Mouse (Mus musculus) urinary bladder, postnatal 36 days (tissue): Measurements from ENCODE around the gene Olfr854.

Experiments used
- DNase-seq, 2 experiments: peaks; one replicate each; pipeline ENCODE4 v3.0.0; 2022; ENCODE audit warnings: low spot score in 2 of 2, mixed read lengths in 1 of 2

Gene Olfr854

GRCm38 (mm10) chr9:19567282-19567681, at the start of gene Olfr854:
Olfr854 (minus strand) TSS chr9:19567382.
- DNase-seq, result no peak

GRCm38 (mm10) chr9:19582317-19582716, 15.1 kb upstream of the Olfr854 start, which contains the start of gene Olfr855:
Olfr855 (plus strand) TSS chr9:19582617.
- no peak for DNase-seq

- no peak for DNase-seq
Measured at GRCm38 (mm10) chr9:19540976-19541375, 26.2 kb downstream of the Olfr854 start, which contains the start of gene Olfr853. Olfr853 (minus strand) TSS chr9:19541076.
